Comparison of ENCODE assay signal across 8 mouse cellular contexts in the genomic region with DNA sequence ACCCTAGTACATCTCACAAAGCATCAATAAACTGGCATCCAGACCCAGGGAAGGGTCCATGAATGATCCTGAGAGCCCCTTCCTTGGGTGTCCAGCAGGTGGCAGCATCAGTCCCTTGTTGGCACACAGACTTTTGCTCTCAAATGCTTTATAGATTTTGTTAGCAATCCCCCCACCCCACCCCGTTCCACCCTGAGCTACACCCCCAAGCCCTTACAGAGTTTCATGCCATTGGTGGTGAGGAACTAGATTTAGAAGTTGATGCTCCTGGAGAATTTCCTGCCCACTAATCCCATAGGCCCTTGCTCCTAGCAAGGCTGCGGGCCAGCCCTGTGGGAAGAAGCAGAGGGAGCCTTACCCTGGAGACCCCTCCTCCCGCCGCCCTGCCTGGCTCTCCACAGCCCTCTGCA. TPM values are rescaled to one million over a fixed set of nuclear protein-coding genes. Genes with fewer than 3 reads are reported as not detected.
DNase-seq lines count a peak whose midpoint lies in the region; ATAC-seq lines count a peak whose summit lies in the region.

No protein-coding gene starts in this region.

- WGBS in hindbrain, embryonic 12.5 days: 11% methylated on average over 4 of the region's 4 CpGs

- no peaks in the 10 kb centered on the region for H3K4me1 ChIP-seq in hindbrain, embryonic 12.5 days

- H3K27me3 ChIP-seq in hindbrain, embryonic 12.5 days: peaks cover 19% of the 10 kb centered on the region

- no peaks in the 10 kb centered on the region for H3K9me3 ChIP-seq in hindbrain, embryonic 12.5 days (replicated peaks)

- peak; percentile 75; the same call in 1 of the 2 replicates for ATAC-seq in hindbrain, embryonic 12.5 days (ENCODE audit: low FRiP score)

- H3K36me3 ChIP-seq in hindbrain, embryonic 12.5 days: no peaks in the 10 kb centered on the region

- no peak overlapping the region for H3K4me3 ChIP-seq in hindbrain, embryonic 12.5 days

- no peak overlapping the region for H3K27ac ChIP-seq in hindbrain, embryonic 12.5 days

- DNase-seq in MEL-GATA-1-ER (ENCODE audit: extremely low read depth, low read depth): peak; percentile 26
- DNase-seq in cerebellum, adult 11-12 months: peak; percentile 62
- DNase-seq in forelimb bud, embryonic 11.5 days (ENCODE audit: low read depth, low spot score): peak; percentile 74
- DNase-seq in layer of hippocampus, postnatal 14 days (ENCODE audit: low spot score in 2 of 2): peak; percentile 71 to 85
- DNase-seq in lung, postnatal 25 days (ENCODE audit: low spot score): peak; percentile 83
- DNase-seq in right cerebral cortex, postnatal 10 days (ENCODE audit: low spot score in 2 of 2): peak; percentile 83 to 90
- peak; percentile 65 to 76 for DNase-seq in urinary bladder, postnatal 36 days (ENCODE audit: low spot score in 2 of 2)

- H3K4me2 ChIP-seq in hindbrain, embryonic 12.5 days (replicated peaks): peak overlapping the region; percentile 40

- H3K9ac ChIP-seq in hindbrain, embryonic 12.5 days: no peak overlapping the region; the same call in 1 of the 2 replicates

RNA-seq across cellular contexts. Expression of gene Neurl1b, which starts 52.1 kb away (rescaled TPM):
- 0.40 and 0.59 TPM in 2 replicates for polyA plus RNA-seq in hindbrain, embryonic 12.5 days (2016; fragmentation: Nextera tagmentation; extraction: Ambion mirVana)
- 10 to 100 TPM; 80.3 to 84.9 TPM for total RNA-seq in layer of hippocampus, postnatal 14 days (2021)

Comparison
In these comparisons a context has a peak if more than half of its experiments do, and no peak if none do; other contexts are left out.
1. DNase-seq: peak in every context shown above with its lines; median percentile 86 in right cerebral cortex, postnatal 10 days; 83 in lung, postnatal 25 days; 78 in layer of hippocampus, postnatal 14 days; 74 in forelimb bud, embryonic 11.5 days; 70 in urinary bladder, postnatal 36 days; 62 in cerebellum, adult 11-12 months; 26 in MEL-GATA-1-ER.